Mouse (Mus musculus) MEL-GATA-1-ER (cell line): ENCODE measurements around the gene Vcam1.

Experiments
- DNase-seq: peaks from one replicate; pipeline ENCODE4 v3.0.0-alpha.2; 2012; ENCODE audit warnings: low read depth; ENCODE audit errors: extremely low read depth

The Vcam1 gene

DNA sequence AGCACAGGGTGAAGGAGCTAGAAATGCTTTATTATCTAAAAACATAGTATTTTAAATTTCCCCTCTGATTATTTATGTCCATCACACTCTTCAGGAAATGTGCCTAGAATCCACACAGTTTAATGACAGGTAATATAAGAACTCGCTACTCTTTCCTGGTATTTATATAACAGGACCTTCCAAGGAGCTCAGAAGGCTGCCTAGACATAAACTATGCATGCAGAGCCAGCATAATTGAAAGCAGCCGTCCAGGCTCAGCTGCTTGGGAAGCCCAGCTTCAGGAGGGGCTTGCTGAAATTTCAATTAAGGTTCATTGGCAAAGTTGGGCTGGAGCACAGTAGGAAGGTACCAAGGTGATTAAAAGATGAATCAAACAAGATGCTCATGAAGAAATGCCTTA is 2.2 kb downstream of the Vcam1 start:
- no peak for DNase-seq

DNA sequence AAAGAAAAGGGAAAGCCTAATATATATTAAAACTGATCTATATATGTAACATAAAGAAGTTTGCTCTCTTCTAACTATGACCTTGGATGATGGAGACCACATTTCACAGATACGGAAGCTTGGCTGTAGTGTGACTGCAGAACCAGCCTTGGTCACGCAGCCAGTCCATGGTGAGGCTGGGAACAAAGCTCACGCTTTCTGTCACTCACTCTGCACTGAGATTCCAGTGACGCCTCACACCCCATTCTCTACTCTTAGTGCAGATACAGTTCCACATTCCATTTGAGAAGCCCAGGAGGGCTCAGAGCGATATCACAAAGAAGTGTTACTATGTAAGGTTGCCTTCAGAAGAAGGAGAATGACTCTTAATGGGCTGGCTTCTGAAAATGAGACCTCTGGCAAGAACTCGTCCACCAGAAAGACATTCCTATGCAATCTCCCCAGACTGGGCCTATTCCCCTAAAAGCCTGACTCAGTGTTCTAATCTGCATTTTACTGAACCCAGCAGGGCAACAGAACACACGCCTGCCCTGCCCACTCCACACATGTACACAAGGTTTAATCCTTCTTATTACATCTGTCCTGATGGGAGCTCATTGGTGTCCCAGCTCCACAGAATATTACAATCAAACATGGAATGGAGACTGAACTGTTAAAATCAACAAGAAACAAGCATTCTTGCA is 2.8 kb downstream of the Vcam1 start:
- DNase-seq = no peak

- DNase-seq = no peak
These were observed 3.4 kb downstream of the Vcam1 start for GRCm38 (mm10) chr3:116126070-116126469.

DNA sequence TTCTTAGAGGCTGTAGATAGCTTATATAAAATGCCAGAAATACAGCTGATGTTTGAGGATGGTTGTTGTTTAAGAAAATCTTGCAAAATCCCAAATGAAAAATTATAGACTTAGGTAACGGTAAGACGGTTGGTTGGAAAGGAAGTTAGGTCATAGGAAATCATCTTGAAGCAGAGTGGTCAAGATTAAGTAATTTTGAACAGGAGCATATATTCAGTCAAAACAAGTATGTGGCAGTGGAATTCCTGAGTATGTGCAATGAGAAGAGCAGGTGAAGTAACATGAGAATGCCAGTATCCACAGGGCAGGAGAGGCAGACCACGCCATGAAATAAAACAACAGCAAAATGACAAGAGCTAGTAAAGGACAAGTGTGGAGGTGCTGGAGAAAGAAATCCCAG is 5.7 kb downstream of the Vcam1 start:
- DNase-seq = no peak

DNA sequence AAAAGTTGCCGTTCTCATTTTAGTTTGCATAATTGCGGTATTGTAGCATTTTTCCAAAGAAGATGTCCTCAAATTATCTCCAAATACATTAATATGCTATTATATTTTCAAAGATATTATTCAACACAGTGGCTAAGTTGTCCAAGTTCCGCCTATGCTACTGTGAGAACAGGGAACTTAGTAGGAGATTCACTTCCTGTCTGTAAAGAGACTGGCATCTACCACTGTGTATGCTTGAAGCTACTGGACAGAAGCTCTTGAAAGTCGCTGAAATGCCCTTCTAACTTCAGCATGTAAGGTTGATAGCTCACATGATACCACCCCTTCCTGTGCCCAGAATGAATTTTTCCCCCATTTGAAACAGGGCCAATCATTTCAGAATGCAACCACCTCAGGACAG is 6.8 kb downstream of the Vcam1 start:
- DNase-seq = no peak

- no peak for DNase-seq
These were observed 8.5 kb downstream of the Vcam1 start for GRCm38 (mm10) chr3:116121026-116121425.

- no peak for DNase-seq
These were observed 9.1 kb downstream of the Vcam1 start for GRCm38 (mm10) chr3:116120391-116120790.

GRCm38 (mm10) chr3:116119162-116119561 is 10.3 kb downstream of the Vcam1 start:
- no peak for DNase-seq

GRCm38 (mm10) chr3:116117046-116117445 is 12.4 kb downstream of the Vcam1 start:
- no peak for DNase-seq

DNA sequence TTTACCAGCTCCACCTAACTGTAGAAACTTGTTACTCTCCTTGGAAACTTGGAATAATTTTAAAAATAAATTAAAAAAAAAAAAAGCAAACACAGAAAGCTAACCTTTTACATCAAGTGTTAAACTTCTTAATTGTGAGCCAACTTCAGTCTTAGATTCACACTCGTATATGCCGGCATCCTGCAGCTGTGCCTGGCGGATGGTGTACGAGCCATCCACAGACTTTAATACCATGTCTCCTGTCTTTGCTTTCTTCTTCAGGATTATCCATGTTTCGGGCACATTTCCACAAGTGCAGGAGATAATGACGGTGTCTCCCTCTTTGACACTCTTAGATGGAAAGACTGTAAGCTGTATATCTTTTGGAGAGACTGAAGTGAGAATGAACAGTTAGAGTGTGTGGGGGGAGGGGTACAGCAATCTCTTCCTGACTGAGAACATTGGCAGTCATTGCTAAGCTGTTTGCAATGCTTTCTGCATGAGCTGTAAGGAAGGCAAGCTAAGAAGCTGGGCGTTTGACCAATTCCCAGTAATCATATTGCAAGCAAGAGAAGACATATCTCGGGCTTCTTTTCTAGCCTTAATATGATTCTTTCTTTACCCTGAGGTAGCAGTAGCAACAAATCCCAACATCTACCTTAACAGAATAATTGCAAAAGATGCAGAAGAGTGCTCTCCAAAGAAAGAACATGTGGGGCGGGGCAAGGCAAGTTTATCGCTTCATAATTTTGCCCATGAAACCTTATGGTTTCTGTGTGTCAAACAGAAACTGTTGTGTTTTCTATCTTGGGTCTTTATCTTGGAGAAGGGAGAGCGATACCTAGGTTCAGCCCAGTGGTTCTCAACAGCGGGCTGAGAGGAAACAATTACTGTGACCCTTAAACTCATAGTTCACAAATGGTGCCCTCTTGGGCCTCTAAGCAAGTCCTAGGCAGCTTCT is 15.0 kb downstream of the Vcam1 start:
- no peak for DNase-seq

DNA sequence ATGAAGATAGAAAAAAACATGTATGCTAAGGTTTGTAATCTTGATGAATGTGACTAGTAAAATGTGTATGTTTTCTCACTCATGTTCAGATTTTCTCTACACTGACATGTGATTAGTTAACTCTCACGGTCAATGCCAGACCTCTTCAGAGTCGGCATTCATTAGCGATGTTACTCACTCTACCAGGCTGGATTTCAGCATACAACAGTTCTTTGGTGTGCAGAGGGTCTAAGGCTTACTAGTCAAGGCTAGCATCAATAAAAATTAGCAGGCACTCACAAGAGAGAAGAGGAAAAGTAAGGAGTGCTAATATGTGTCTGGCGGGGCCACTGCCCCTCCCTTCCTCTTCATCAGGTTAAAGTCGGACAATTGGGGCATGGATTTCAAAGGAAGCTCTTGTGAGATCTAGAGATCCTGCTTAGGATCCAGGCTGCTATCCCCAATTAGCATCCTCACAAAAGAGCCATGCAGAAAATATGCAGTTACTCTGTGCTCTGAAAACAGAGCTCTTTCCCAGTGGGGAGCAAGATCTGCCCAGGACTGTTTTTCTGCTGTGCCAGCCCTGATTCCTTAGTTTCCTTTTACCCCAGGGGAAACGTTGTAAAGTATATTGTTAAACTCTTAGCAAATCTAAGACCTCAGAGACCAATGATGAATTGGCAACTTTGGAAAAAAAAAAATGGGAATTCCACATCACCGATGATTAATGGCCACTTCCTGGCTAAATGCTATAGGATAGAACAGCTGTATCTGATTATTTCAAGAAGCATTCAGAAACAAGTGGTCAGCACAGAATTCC is 15.8 kb downstream of the Vcam1 start:
- no peak for DNase-seq

DNA sequence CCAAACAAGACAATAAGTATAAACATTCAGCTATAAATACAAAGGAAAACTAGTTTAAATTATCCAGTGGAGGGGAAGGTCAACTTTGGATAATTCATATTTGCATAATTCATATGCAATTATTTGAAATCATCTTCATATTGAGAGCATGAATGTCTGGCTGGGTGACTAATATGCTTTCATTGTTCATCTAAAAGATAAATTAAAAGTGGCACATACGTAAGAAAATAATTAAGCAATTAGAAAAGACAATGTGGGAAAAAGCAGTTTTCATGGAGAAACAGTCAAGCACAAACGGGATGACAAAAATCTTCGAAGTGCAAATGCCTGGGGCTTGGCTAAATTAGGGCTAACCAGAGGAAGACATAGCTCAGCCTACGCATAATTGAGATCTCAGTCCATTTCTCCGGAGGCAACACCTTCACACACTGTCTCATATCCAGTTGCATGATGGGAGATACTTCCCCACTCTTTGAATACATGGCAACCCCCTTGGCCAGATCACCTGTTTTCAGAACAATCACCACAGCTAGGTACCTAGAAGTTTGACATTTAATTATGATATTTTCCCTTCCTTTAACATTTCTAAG is 16.6 kb downstream of the Vcam1 start:
- no peak for DNase-seq

- DNase-seq = no peak
These were observed 23.8 kb downstream of the Vcam1 start for GRCm38 (mm10) chr3:116105713-116106112.

DNA sequence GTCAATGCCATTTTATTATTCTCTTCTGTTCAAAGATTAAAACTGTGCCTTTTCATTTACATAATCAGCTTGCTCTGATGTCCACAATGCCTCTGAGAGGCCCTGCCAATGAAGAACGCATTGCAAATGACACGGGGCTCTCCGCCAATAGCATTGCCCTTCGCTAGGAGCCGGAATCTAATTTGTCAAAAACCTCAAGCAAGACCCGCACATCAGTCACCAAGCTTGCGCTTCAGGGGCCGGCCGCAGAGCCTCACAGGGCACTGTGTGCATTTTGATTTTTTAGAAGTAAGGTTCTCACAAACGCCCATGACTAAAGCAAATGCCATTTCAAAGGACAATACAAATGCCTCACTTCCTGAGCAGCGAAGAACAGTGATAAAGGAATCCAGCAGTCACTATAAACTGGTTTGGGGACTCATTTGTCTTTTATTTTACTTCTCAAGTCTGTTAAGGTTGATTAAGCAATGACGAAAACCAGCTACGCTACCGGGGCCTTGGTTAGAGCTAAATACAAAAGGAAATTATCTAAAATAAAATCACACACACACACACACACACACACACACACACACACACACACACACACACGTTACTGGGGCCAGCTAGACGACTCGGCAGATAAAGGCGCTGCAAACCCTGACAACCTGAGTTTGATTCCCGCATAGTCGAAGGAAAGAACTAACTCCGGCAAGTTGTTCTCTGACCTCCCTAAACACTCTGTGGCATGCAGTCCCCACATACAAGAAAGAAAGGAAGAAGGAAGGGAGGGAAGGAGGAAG is 24.4 kb downstream of the Vcam1 start:
- no peak for DNase-seq

- no peak for DNase-seq
These were observed 25.2 kb downstream of the Vcam1 start for GRCm38 (mm10) chr3:116104270-116104669.

DNA sequence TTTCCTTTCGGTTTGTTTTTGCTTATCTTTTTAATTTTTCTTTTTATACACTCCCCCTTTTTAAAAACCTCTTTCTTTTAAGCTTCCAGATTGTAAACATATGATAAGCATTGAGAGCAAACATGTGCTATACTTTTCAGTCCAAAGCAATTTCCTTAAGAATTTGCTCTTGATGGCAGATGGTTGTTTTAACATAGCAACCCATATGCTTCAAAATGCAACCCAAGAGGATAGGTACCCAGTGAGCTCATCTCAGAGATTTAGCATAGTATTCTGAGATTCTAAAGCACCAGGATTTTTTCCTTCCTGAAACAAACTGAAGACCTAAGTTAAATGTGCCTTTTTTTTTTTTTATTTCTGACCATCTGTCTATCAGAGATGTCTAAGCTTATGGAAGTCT is 28.6 kb downstream of the Vcam1 start:
- DNase-seq = no peak

- DNase-seq = no peak
These were observed 33.6 kb downstream of the Vcam1 start for GRCm38 (mm10) chr3:116095934-116096333.

- no peak for DNase-seq
These were observed 34.2 kb downstream of the Vcam1 start for GRCm38 (mm10) chr3:116095312-116095711.

- DNase-seq = no peak
These were observed 34.6 kb downstream of the Vcam1 start for GRCm38 (mm10) chr3:116094886-116095285.

- no peak for DNase-seq
These were observed 35.2 kb downstream of the Vcam1 start for GRCm38 (mm10) chr3:116094288-116094687.

GRCm38 (mm10) chr3:116092547-116092946 is 36.9 kb downstream of the Vcam1 start:
- DNase-seq = no peak
